Mouse (Mus musculus) adrenal gland, postnatal 25 days (tissue): ENCODE measurements at regions not wholly inside any gene's neighbourhood (a gene's known extent, or its start where the extent isn't known, plus 50 kb on each side); places are given as distances from the start of the nearest gene placed in this dataset.
"Not testable (repeated sequence)": the region's sequence is repeated elsewhere in the genome, so short reads cannot be mapped to it uniquely, and the experiment has no call there.

Experiments used
- DNase-seq: peaks from one replicate; pipeline ENCODE4 v3.0.0; 2021; ENCODE audit warnings: mixed read lengths

DNA sequence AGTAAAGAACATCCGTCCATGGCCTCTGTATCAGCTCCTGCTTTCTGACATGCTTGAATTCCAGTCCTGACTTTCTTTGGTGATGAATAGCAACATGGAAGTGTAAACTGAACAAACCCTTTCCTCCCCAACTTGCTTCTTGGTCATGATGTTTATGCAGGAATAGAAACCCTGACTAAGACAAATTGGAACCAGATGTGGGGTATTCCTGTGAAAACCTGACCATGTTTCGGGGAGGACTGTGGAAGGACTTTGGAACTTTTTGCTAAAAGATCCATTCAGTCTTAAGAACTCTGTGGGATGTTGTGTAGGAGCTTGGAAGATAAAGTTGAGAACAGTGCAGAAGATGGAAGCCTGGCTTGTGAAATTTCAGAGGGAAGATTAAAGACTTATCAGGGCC is 410.0 kb downstream of the Kif2b start:
- not testable (repeated sequence) for DNase-seq

DNA sequence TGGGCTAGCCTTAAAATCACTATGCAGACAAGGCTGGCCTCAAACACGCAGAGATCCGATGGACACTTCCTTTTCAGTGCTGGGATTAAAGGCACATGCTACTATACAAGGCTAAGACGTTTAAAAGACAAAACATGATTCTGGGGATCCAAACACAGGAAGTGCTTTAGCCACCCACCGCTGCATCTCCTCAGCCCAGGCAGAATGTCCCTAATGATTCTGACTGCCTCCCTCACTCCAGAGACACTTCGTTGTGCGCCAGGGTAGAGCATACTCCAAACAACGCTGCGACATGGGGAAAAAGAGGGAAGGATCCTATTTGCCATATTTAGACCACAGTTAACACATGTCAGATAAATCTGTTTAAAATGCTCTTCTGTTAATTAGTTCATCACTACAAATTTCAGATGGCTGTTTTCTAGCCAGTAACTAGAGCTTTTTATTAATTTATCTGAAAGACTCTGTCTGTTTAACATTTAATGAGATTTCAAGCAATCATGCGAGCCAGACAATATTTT is 443.5 kb downstream of the Kif2b start:
- DNase-seq: no peak

DNA sequence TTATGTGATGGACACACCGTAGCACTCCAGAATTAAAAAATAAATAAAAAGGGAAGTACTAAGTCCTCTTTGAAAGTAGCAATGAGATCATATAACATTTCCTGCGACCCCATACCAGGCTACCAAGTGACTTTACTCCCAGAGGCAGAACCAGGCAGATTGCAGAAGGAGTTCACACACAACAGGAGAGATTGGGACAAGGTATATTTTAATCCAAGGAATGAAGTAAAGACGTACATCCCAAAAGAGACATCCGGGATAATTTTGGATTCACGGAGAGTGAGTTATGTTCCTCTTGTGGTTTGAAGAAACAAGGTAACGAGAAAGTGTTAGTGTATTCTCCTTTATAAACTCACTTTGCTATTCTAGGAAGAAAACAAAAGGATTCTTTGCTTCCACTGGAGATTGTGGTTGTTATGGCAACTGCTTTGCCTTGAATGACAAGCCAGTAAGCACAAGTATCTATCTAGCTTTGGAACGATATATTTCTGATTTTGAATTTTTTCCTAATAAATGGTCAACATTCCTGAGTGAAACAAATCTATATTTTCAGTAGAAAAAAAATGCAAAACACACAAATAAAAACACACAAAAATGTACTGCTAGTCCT is 444.5 kb downstream of the Kif2b start:
- no peak for DNase-seq

DNA sequence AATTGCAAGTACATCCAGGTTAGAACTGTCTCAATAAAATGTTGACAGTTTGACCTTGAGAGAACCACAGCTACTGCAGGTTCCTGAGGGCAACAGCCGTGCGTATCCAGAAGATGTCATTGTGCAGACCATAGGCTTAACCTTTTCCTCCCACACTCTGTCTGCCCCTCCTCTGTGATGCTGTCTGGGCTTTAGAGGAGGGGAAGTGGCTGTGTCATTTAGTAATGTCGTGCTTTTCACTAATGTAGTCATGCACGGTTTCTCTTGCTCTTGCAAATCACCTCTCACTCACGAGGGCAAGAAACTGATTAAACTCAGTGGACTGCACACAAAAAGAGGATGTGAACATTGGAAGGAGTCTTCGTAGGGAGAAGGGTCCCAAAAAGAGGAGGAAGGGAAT is 443.8 kb upstream of the Tom1l1 start:
- no peak for DNase-seq

DNA sequence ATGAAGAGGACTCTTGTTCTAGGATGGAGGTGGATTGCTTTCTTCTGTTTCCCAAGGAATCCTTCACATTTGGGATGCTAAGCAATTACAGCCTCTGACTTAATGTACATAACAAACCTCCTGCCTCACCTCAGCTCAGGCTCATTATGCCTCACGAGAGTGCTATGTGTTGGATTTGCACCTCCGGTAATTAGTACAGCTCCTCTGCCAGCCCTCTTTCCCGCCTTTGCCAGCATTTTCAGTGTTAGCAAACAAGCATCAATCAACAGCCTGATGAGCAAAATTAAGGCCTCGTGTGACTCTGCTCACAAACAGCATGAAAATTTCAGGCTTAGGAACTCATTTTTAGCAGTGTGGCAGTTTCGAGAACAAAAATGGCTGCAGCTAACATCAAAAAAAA is 410.0 kb upstream of the Tom1l1 start:
- DNase-seq: no peak

DNA sequence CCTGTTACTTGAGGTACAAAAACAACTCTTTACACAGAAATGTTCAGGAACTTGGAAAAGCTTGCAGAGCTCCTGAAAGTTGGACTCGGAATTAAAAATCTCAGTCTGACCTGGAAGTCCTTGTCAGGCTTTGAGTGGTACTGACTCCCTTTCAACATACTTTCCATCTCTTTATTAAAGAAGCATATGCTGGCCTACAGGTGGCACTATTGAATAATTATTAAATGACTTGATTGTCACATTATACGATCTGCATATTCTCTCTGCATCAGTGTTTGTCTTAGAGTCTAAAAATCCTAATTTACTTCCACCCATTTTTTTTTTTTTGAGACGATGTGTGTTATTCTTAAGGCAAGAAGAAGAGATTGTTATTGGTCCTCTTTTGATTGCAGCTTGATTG is 409.4 kb upstream of the Tom1l1 start:
- no peak for DNase-seq

DNA sequence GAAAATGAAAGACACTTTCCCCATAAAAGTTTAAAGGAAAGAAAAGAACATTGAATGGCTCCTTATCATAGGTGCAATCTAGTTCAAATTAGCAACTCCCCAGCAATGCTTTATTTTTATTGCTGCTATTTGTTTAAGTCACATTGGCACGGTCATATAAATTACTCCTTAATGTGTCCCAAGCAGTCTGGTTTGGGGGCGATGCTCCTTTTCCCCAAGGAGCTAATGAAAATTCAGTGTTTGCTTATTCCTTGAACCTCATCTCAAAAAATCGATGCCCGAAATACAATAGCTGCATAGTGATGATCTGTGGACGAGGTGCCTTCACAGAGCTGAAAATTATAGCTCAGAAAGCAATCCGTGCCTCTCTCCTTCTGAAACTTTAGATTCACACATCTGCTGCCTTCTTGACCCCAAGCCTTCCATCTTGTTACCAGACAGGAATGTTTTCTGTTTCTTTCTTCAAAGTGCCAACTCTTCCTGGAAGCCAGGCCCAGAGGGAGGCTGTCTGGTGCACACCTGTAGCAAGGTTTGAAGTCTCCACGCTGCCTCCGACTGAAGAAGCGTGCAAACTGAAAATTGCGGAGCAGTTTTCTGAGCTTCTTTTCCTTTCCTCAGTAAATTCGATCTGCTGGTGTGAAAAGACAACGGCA is 408.0 kb upstream of the Tom1l1 start:
- no peak for DNase-seq

DNA sequence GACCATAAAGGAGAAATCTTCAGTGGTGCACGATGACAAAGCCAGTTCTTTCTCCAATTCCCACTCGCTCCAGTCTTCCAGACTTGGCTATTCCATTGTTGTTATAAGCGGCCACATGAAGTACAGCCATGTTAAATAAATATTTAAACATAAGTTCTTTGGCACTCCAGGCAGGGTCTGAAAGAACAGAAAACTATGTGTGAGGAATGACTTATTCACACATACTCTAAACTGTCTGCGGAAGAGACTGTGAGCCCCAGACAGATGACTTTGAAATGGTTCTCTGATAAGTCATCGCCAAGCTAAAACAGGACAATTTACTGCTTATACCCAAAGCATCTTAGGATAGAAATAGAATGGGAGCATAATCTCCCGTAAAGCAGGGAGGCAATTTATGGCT is 377.2 kb upstream of the Tom1l1 start:
- no peak for DNase-seq

DNA sequence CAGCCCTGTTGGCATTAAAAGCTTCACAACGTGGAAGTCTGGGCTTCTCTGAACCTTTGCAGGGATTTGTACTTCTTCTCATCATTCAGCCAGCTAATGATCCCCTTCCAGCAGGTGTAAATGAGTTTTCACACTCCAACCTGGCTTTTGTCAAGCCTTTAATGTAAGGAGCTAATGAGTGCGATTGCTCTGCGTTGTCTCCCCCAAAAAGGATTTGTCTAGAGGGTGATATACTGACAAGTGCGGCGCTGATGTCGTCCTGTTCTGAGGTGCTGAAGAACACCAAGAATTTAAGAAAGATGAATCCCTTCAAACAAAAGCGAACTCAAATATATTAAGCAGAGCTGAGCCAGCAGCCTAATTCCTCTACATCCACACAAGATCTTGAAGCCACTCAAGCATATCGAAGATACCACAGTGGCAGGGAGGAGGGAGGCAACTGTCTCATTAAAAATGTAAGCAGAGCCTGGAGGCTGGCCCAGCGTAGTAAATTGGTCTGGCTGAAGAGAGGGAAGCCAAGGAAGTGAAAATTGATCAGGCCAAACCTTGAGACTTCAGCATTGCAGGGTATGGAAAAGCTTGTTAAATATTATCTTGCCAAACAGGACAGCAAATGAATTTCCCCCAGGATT is 368.9 kb upstream of the Tom1l1 start:
- DNase-seq: no peak

DNA sequence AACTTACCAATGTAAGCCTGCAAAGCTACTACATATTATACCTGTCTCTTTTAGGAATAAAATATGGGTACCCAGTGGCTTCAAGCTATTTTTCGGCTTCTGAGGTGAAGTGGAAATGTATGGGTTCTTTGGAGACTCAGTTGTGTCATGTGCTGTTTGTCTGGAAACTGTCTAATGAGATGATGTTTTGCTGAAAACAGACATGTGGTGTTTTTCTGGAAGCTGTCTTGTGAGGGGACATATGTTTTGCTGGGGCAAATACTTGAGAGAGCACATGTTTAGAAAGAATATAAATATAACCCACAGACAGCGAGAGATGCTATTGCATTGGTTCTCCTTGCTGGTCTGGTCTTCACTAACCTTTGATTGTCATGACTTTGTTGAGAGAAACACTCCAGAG is 365.2 kb upstream of the Tom1l1 start:
- DNase-seq: no peak

DNA sequence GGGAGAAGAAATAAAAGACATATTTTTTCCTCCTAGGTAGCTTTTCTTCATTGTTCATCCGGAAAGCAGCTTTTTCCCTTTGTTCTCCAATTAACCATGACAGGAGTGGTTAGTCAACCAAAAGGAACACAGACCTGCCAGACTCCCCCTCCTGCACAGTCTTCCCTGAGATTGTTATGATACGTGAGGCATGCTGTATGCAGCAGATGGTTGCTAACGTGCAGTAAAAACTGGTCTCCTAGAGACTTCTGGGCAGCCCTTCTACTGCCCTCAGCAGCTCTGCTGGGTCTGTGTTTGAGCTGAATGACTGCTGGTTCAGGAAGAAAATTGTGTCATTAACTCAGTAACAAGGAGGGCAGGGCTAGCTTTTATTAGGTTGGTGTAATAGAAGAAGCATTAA is 363.5 kb upstream of the Tom1l1 start:
- no peak for DNase-seq

DNA sequence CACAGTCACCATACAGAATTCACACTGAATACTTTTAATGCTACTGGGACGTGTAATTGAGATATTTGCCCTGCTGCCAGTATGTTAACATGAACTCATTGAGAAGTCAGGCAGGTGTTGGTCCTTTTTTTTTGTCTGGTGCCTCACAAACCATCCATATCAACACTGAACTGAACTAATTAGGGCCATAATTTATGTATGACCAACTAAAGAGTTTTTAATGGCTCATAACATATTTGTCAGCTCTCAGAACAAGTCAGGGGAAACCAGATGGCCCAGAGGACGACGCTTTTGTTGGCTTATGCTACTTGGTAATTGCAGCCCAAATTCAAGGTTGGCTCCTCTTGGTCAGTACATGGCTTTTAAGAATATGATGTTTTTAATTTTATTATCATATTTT is 353.3 kb upstream of the Tom1l1 start:
- no peak for DNase-seq
